Comparison of ENCODE assay signal across 10 mouse cellular contexts in the genomic region with DNA sequence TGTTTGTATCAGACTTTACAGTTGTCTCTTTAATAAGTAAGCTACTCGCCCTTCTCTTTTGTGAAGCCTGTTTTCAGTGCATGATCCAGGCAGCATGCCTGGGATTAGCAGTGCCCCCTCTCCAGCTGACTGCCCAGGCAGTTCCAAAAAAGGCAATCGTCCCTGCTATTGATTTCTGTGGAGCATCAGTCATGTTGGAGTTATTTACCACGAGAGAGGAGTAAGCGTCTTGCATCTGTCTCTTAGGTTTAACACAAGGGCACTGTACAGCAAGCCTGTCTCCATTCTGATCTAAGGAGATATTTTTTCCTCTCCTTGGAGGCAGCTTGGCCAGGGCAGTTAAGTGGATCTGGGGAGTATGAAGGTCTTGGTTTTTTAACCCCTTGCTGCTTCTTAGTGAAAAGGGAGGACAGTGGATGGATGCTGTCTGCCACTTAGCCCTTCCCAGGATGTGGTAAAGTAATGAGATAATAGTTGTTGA.
A peak's percentile ranks its signal among the peaks of the same experiment; 100 is the strongest.
DNase-seq lines count a peak whose midpoint lies in the region; ATAC-seq and TF ChIP-seq lines count a peak whose summit lies in the region.
"Had no signal": no experiment of that assay in that cellular context is flagged by ENCODE, and none has a peak within 500 bp of the region (broad histone marks: within the 10 kb centered on the region; RNA-seq: fewer than 3 reads in every experiment).

No protein-coding gene starts in this region.

- H3K4me1 ChIP-seq in heart, embryonic 13.5 days, result peaks cover 66% of the 10 kb centered on the region
- peaks cover 40% of the 10 kb centered on the region for H3K4me1 ChIP-seq in thymus, adult 2 months (replicated peaks; ENCODE audit: control insufficient read depth, insufficient read depth, low read length)
- peaks cover 9% of the 10 kb centered on the region for H3K4me1 ChIP-seq in intestine, embryonic 16.5 days (ENCODE audit: control insufficient read depth, insufficient read depth, low read length)
- H3K4me1 ChIP-seq in stomach, postnatal 0 days (replicated peaks; ENCODE audit: control insufficient read depth, insufficient read depth), result peaks cover 9% of the 10 kb centered on the region; the same call in 1 of the 2 replicates

- no peak for TF ChIP-seq POLR2A in thymus, adult 2 months (IDR thresholded peaks at IDR 0.05; ENCODE audit: control insufficient read depth, extremely low read depth, insufficient read depth, low read length, poor library complexity)

- DNase-seq in heart, adult 9 months (ENCODE audit: low spot score in 2 of 2), result no peak
- DNase-seq in thymus, adult 2 months, result peak; percentile 22
- DNase-seq in thymus, adult 18-20 months, result no peak
- no peak for DNase-seq in stomach, postnatal 0 days (ENCODE audit: low spot score)
- DNase-seq: gastrocnemius, postnatal 36 days; liver, embryonic 13.5 days had no signal

- no peak for ATAC-seq in heart, embryonic 13.5 days (ENCODE audit: extremely low read depth, insufficient number of reproducible peaks, low FRiP score, low TSS enrichment)
- no peak for ATAC-seq in intestine, embryonic 16.5 days
- ATAC-seq in stomach, postnatal 0 days (ENCODE audit: low FRiP score, low TSS enrichment), result no peak
- no peak for ATAC-seq in cerebellum, adult (ENCODE audit: insufficient number of reproducible peaks, low FRiP score, low TSS enrichment)
- ATAC-seq in erythroid progenitor cell, adult 5-6 weeks (replicated peaks; ENCODE audit: low FRiP score, poor library complexity, severe bottlenecking), result no peak

- no peaks in the 10 kb centered on the region for H3K36me3 ChIP-seq in heart, embryonic 13.5 days
- no peaks in the 10 kb centered on the region for H3K36me3 ChIP-seq in thymus, adult 2 months (ENCODE audit: control insufficient read depth, insufficient read depth, low read length)
- no peaks in the 10 kb centered on the region for H3K36me3 ChIP-seq in intestine, embryonic 16.5 days (ENCODE audit: control insufficient read depth, insufficient read depth, low read length)
- H3K36me3 ChIP-seq in stomach, postnatal 0 days (ENCODE audit: control insufficient read depth, insufficient read depth, low read length), result no peaks in the 10 kb centered on the region
- H3K36me3 ChIP-seq: liver, embryonic 13.5 days had no signal

- peak overlapping the region; percentile 37 for H3K4me2 ChIP-seq in heart, embryonic 13.5 days
- H3K4me2 ChIP-seq in intestine, embryonic 16.5 days (ENCODE audit: low read depth, low read length), result no peak overlapping the region
- H3K4me2 ChIP-seq in stomach, postnatal 0 days (replicated peaks; ENCODE audit: low read depth), result 0 out of 2 replicates have a peak overlapping the region, but pooled peaks have one; percentile 6
- H3K4me2 ChIP-seq: liver, embryonic 13.5 days had no signal

- H3K9ac ChIP-seq in heart, embryonic 13.5 days, result peak overlapping the region; percentile 33
- H3K9ac ChIP-seq in intestine, embryonic 16.5 days (ENCODE audit: low read depth, low read length), result no peak overlapping the region
- H3K9ac ChIP-seq in stomach, postnatal 0 days (ENCODE audit: low read length), result no peak overlapping the region
- H3K9ac ChIP-seq: liver, embryonic 13.5 days had no signal

- no peak for TF ChIP-seq EP300 in stomach, postnatal 0 days (optimal IDR thresholded peaks at IDR 0.05)

- no peak for TF ChIP-seq CTCF in thymus, adult 2 months (IDR thresholded peaks at IDR 0.05; ENCODE audit: borderline replicate concordance, control insufficient read depth, extremely low read depth, insufficient read depth, low read length, poor library complexity)
- TF ChIP-seq CTCF in stomach, postnatal 0 days (IDR thresholded peaks at IDR 0.05; ENCODE audit: low read depth), result no peak

- H3K4me3 ChIP-seq in heart, embryonic 13.5 days, result no peak overlapping the region
- no peak overlapping the region for H3K4me3 ChIP-seq in thymus, adult 2 months (ENCODE audit: control insufficient read depth, insufficient read depth, low read length)
- H3K4me3 ChIP-seq in intestine, embryonic 16.5 days (ENCODE audit: low read length), result no peak overlapping the region
- H3K4me3 ChIP-seq in stomach, postnatal 0 days (ENCODE audit: low read depth, low read length), result no peak overlapping the region
- H3K4me3 ChIP-seq: liver, embryonic 13.5 days had no signal

- peak overlapping the region; percentile 80 for H3K27ac ChIP-seq in heart, embryonic 13.5 days (replicated peaks)
- H3K27ac ChIP-seq in thymus, adult 2 months (ENCODE audit: control insufficient read depth, insufficient read depth, low read length), result peak overlapping the region; percentile 92
- H3K27ac ChIP-seq in intestine, embryonic 16.5 days (ENCODE audit: low read length), result peak overlapping the region; percentile 14; the same call in 1 of the 2 replicates
- H3K27ac ChIP-seq in stomach, postnatal 0 days (replicated peaks), result 0 out of 2 replicates have a peak overlapping the region, but pooled peaks have one; percentile 49
- H3K27ac ChIP-seq: liver, embryonic 13.5 days had no signal

- 20% methylated on average over 4 of the region's 4 CpGs for WGBS in heart, embryonic 13.5 days
- 31% methylated on average over 4 of the region's 4 CpGs for WGBS in thymus, adult 2 months
- WGBS in intestine, embryonic 16.5 days, result 34% methylated on average over 4 of the region's 4 CpGs
- WGBS in stomach, postnatal 0 days, result 25% methylated on average over 4 of the region's 4 CpGs

- H3K9me3 ChIP-seq in heart, embryonic 13.5 days, result no peaks in the 10 kb centered on the region
- no peaks in the 10 kb centered on the region for H3K9me3 ChIP-seq in intestine, embryonic 16.5 days (ENCODE audit: control insufficient read depth, low read length)
- H3K9me3 ChIP-seq in stomach, postnatal 0 days (ENCODE audit: control insufficient read depth, low read length), result no peaks in the 10 kb centered on the region
- H3K9me3 ChIP-seq: liver, embryonic 13.5 days had no signal

- H3K27me3 ChIP-seq in heart, embryonic 13.5 days (replicated peaks), result no peaks in the 10 kb centered on the region
- H3K27me3 ChIP-seq in thymus, adult 2 months (ENCODE audit: control insufficient read depth, insufficient read depth, low read length), result no peaks in the 10 kb centered on the region
- no peaks in the 10 kb centered on the region for H3K27me3 ChIP-seq in intestine, embryonic 16.5 days (replicated peaks; ENCODE audit: control insufficient read depth, insufficient read depth, low read length)
- H3K27me3 ChIP-seq in stomach, postnatal 0 days (ENCODE audit: control insufficient read depth, insufficient read depth, low read length), result no peaks in the 10 kb centered on the region
- H3K27me3 ChIP-seq: liver, embryonic 13.5 days had no signal

Comparison
In these comparisons a context has a peak if more than half of its experiments do, and no peak if none do; other contexts are left out.
1. H3K27ac ChIP-seq: peak in every context shown above with its lines; median percentile 92 in thymus, adult 2 months; 80 in heart, embryonic 13.5 days; 49 in stomach, postnatal 0 days; 14 in intestine, embryonic 16.5 days.